Mouse (Mus musculus): ENCODE data around the gene Nob1.
A peak's percentile ranks its signal among the peaks of the same experiment; 100 is the strongest.

The Nob1 gene

DNA sequence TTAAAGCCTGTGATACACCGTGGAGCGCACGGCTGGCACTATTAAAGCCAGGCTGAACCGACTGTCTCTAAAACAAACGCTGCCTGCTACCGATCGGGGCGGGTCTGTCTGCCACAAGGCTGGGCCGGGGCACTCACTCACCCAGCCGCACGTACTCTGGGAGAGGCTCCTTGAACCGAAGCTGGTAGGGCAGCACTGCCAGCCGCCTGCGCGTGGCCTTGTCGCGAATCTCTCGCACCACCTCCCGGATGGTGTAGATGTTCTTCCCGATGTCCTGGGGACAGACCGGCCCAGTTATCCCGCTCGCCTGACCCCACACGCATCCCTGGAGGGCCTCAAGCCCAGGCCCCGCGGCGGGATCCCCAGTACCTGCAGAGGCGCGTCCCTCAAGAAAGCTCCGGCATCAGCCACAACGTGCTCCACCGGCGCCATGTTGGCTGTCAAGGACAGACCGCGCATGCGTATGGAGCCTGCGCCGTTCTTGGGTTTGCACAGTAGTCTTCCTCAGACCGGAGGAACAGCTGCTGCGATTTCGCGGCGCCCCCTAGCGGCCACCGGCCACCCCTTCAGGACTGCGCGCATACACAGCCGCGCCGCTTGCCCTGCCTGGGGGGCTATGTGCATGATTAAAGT, at the start of gene Nob1:
TSS of gene Nob1 (minus strand) at position 455 of the 633 bp plus-strand sequence.
- peak; percentile 99 for DNase-seq (ENCODE audit: low spot score)

DNA sequence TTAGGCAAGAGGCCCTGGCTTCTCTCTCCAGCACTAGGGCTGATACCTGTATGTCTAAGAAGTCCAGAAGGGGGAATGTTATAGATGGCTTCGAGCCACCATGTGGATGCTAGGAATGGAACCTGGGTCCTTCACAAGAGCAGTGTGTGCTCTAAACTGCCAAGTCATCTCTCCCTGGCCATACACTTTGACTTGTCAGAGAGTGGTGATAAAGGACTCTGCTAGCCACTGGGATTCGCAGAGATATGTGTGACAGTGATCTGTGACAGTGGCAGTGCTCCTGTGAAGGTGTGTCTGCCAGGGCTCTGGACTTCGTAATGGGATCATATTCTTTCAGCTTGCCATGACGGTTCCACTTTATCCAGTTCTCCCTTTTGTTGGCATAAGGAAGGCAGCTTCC, 48.5 kb upstream of the Nob1 start:
- DNase-seq (ENCODE audit: low spot score): no peak

DNA sequence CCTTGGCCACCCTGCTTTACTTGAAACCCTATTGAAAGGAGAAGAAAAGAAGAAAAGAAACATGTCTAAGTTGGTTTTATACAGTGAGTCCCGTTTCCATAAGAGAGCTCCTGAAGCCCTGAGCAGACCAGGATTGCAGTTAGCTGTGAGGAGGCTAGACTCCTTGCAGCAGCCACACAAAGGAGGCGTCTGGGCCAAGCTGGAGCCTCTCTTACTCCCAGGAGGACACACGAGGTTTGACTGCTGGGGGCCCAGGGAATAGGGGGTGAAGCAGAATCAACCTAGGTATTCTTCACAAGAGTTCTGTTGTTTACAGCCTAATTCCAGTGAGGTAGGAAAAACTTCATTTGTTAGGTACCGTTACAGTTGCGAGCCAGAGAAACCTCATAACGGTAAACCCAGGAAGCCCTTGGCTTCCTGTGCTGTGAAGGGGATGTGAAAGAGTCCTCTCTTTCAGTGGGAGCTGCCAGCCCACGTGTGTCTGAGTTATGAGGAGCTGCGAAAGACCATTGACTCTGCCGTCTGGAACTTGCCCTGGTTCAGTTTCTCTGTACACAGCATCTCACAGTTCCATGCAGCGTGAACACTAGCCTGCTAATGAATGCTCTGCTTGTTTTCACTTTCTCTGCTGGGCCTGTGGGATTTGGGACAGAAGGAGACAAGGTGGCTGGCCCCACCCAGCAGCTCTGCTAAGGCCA, 47.7 kb upstream of the Nob1 start:
- no peak for DNase-seq (ENCODE audit: low spot score)

DNA sequence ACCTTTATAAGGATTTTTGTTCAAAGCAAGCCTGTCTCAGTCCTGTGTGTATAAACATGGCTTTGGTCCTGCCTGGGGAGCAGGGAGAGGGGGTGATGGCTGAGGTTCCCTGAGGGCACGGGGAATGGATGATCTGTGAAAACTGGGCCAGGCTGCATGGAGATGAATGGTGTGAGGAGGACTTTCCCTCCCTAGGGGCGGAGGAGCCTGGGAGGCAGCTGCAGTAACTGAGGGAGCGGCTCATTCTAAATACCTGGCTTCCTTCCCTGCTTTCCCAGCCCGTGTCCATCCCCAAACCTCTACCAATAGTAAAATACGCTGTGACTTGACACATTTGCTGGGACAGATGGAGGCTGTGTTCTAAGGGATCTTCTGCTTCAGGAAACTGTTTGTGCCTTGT, 45.5 kb upstream of the Nob1 start:
- DNase-seq (ENCODE audit: low spot score): no peak

DNA sequence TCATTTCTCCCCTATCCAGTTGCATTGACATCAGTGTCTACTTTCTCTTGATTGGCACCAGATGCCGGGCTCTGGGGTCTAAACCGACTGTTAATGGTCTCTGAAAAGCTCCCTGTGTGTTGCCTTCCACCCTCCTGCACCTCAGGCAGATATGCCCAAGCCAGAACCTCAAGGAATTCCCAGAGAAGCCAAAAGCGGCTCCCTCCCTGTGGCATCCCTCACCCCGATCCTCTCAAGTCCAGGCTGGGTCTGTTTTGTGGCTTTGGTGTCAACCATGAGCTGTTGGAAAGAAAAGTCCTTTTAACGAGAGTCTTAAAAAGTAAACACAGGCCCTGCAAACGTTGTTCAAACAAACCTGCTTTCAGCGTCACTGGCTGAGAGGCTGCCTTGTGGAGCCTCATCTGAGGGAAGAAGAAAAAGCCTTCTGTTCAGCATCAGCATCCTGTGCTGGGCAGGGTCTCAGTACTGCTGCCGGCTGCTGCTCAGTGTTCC, 44.0 kb upstream of the Nob1 start:
- no peak for DNase-seq (ENCODE audit: low spot score)

DNA sequence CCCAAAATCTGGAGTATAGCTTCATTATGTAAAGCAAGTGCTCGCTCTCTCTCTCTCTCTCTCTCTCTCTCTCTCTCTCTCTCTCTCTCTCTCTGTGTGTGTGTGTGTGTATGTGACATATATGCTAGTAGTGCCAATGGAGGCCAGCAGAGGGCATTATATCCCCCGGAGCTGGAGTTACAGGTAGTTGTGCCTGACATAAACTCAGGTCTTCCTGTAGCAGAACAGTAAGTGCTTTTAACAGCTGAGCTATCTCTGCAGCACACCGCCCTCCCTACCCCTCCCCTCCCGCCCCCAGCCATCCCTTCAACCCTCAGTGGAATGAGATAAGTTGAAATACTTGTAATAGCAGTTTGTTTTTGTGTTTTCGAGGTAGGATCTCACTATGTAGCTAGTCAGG, 41.8 kb upstream of the Nob1 start:
- DNase-seq (ENCODE audit: low spot score): no peak

DNA sequence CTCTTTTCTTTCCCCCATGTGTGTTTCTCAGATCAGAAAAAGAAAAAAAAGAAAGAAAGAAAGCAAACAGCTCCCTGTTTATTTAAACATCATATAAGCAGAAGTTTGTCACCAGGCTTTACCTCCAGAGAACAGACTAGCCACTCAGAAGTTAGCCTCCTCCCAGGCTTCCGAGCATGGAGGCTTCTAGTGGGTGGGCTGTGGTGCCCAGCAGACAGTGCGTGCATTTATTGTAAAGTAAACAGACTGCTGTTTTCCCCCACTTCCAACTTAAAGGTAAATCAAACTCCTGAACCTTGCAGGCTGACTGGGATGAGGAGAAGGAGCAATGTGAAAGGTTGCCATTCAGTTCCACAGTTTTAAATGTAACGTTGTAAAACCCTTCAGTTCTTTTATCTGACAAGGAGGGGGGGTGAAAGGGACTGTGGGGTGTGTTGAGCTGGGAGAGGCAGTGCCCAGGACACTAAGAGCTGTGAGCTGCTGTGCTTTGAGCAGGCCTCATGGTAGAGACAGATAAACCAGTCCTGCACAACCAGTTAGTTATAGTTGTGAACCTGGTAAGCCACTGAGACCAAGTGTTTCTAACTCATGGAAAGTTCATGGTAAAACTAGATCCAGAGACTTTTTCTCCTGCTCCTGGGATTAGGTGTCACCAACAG, 40.6 kb upstream of the Nob1 start:
- no peak for DNase-seq (ENCODE audit: low spot score)

DNA sequence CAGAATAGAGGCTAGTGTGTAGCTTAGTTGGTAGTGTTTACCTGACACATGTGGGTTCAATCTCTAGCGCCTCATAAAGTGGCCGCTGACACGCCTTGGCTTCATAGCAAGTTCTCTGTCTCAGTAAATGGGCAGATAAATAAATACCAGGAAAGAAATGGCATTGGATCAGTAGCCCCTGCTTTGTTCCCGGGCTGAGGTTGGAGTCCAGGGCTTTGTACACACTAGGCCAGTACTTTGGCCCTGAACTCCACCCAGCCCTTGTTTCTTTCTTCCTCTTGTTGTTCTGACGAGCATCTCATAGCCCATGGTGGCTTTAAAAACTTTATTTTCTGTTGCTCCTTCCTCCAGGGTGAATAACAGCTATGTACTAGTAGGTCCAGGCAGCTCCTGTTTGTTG, 37.6 kb upstream of the Nob1 start:
- no peak for DNase-seq (ENCODE audit: low spot score)

DNA sequence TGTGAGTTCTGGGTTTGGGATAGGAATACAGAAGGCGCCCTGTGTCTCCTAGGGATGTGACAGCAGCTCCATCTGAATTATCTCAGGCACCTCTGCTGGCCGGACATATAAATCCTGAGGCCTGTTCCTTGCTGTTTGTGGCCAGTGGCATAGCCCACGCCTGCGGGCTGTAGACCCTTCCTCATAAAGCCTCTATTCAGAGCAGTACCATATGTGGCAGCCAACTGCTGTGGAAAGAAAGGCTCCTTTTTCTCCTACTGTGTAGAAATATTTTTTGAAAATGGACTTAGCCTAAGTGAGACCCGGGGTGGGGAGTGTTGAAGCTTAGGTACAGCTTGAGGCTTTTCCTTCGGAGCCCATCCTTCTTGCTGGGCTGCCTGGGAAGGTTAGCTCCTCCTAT, 33.4 kb upstream of the Nob1 start:
- no peak for DNase-seq (ENCODE audit: low spot score)

DNA sequence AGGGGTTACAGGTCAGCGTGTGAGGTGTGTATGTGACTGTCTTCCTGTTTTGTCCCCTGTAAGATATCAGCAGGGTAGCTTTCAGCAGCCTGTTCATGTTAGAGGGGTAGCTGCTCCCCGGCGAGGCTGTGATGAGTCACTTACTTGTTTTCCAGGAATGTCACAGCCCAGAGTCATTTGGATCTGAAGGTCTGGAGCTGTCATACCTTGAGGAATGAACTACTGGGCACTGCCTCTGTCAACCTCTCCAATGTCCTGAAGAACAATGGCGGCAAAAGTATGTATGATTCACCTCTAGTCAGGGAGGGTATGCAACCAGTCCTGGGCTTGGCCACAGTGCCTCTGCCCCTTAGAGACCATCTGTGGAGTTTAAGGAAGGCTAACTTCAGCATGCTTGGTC, 32.9 kb upstream of the Nob1 start:
- DNase-seq (ENCODE audit: low spot score): no peak

DNA sequence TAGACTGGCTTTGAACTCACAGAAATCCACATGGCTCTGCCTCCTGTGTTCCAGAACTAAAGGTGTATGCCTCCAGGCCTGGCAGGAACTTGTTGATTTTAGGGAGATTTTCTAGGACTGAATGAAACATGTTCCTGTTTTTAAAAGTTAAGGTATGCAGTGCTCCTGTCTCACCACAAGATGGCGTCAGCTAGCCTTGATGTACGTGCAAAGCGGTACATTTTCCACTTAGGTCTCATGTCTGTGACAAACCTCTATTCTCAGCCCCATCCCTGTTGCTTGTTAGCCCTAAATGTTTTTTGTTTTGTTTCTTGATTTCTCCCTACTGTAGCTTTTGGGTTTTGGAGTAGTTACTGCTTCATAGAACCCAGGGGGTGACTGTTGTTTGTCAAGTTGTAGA, 30.4 kb upstream of the Nob1 start:
- no peak for DNase-seq (ENCODE audit: low spot score)

DNA sequence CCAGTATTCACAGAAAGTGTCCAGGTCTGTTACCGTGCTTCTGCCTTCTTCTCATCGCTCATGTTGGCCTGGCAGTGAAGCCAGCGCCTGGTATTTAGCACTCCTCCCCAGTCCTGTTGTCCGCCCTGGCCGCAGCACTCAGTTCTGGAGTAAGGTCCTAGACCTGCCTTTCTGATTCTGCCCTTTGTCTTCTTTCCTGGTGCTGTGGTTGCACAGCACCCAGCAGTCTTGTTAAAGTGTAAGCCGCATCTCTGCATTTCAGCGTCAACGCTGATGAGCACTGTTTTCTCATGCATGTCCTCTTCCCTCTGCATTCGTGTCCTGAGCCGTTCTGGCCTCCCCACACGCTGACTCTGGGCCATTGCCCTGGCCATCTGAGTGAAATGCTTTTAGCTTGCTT, 28.5 kb upstream of the Nob1 start:
- no peak for DNase-seq (ENCODE audit: low spot score)

DNA sequence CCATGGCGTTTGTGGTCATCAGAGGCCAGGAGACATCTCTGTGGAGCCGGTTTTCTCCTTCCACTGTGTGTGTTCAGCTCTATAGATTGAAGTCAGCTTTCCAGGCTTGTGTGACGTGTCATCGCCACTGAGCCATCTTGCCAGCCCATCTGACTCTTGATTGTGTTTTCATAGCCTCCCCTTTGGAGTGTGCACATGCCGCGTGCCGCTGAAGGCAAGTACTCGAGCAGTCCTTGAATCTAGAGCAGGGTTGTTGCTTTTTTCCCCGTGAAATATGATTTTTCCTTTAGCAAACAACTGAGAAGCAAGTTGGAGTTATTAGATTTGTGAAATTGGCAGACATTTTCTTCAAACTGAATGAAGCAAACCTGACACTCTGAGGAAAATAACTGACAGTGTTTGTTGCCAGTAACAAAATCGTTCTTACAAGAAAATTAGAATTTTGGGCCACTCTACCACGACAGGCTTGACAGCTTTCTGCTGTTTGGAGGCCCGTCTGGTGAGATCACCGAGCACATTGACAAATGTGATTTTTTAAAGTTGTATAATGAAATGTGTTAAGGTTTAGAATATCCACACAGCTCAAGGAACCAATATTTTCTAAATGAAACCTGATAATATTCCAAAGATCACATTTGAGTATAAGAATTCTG, 26.7 kb upstream of the Nob1 start:
- no peak for DNase-seq (ENCODE audit: low spot score)

DNA sequence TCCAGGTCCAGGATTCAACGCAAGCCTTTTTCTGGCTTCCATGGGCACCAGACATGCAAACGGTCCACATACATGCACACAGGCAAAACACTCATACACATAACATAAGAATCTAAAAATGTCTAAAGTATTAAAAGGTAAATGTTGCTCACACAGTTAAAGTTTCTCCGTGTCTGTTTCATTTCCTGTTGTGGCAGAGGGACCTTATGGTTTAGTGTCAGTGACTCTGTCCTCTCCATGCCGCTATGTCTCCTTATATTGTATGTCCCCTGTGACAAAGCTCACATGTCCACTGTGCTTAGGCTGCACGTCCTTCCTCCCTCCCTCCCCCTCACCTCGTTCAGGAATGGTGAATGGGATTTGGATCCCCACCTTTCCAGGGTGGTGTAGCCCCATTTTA, 24.8 kb upstream of the Nob1 start:
- no peak for DNase-seq (ENCODE audit: low spot score)

DNA sequence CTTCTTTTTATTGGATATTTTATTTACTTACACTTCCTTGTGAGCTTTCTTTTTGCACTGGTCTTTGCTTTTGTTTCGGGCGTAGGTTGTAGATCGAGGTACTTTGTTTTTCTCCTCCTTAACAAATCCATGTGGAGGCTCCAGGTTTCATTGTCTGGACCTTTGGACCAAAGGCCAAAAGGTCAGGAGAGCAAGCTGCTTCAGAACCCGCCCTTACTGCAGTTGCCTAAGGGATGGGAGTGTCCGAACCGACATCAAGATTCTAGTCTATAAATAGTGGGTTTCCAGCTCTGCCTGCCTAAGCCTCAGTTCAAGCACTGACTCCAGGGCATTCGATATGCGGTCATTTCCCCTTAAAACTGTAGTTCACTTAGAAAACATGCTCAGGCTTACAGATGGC, 24.3 kb upstream of the Nob1 start:
- DNase-seq (ENCODE audit: low spot score): no peak

DNA sequence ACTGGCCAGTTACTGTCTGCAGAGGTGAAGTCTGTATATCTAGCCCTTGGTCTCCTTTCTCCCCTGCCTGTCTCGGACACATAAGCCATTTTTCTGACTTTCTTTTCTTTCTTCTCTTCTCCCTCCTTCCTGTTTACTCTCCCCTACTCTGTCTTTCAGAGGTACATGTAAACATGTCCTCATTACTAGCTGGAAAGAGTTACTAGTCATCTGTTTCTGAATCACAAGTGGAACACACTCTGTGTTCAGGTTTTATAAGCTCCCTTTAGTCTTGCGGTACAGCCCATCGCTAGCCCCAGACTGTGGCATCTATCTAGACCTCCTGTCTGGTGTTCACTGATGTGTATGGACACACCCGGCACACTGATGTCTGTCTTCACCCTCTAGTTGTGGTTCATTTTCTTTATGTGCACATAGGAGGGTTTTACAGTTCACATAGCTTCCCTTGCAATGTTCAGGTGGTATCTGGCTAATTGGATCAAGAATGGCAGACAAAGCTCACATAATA, 23.6 kb upstream of the Nob1 start:
- no peak for DNase-seq (ENCODE audit: low spot score)

DNA sequence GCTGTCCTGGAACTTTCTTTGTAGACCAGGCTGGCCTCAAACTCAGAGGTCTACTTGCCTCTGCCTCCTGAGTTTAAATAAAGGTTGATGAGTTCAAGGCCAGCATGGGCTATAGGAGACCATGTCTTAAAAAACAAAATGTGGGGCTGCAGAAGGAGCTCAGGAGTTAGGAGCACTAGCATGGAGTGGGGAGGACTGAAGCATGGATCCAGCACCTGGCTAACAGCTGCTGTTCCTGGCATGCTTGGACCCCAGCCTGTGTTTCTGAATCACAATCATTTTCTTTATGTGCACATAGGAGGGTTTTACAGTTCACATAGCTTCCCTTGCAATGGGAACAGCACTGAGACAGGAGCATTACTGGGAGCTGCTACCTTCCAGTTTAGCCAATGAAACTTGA, 22.9 kb upstream of the Nob1 start:
- DNase-seq (ENCODE audit: low spot score): no peak

DNA sequence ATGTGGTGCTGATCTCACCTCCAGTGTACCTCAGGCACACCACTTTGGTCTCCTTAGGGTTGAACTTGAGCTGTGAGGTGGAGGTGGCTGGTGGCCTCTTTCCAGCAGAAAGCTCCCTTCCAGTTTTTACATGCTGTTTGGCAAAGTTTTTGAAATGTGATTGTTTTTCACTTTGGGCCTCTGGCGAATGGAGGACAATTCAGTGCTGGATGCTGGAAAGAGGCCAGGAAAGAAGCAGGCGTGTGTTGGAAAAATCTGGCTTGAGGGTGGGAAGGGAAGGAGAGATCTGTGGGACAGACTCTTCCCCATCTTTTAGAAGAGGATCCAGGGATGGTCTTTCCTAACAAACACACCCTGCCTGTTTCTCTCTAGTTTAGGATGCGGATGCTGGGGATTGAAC, 19.8 kb upstream of the Nob1 start:
- no peak for DNase-seq (ENCODE audit: low spot score)

DNA sequence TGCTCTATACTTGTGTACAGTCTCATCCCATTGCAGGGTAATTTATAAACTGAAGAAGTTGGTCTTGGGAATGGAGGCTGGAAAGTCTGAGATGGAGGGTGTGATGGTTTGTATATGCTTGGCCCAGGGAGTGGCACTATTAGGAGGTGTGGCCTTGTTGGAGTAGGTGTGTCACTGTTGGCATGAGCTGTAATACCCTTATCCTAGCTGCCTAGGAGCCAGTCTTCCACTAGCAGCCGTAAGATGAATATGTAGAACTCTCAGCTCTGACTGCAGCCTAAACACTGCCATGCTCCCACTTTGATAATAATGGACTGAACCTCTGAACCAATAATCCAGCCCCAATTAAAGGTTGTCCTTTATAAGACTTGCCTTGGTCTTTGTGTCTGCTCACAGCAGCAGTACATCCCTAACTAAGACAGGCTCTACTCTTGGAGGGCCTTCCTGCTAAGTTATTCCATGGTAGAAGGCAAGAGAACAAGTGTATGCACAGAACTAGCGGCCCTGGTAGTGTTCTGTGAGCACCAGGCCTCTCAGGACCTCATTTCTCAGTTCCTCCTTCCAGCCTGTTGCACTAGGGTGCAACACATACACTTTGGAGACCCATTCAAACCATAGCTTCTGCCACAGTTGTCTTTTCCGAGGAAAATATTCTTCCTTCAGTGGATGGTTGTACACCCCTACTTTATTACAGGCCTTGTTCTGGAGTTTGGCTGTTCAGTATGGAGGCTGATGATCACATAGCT, 15.2 kb upstream of the Nob1 start:
- no peak for DNase-seq (ENCODE audit: low spot score)

DNA sequence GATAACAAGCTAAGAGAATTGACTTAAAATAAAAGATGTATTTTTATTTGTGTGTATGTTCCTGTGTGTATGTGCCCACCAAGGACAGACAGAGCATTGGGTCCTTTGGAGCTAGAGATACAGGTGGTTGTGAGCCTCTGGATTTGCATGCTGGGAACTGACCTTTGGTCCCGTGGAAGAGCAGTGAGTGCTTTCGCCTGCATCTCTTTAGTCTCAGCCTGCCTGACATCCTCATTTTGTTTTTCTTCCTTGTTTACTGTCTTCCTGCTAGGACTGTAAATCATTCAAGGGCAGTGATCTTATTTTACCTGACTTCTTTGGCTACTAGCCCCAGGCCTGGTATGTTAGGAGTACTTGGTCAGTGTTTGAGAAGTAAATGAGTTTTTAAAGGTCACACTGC, 12.9 kb upstream of the Nob1 start:
- DNase-seq (ENCODE audit: low spot score): no peak

DNA sequence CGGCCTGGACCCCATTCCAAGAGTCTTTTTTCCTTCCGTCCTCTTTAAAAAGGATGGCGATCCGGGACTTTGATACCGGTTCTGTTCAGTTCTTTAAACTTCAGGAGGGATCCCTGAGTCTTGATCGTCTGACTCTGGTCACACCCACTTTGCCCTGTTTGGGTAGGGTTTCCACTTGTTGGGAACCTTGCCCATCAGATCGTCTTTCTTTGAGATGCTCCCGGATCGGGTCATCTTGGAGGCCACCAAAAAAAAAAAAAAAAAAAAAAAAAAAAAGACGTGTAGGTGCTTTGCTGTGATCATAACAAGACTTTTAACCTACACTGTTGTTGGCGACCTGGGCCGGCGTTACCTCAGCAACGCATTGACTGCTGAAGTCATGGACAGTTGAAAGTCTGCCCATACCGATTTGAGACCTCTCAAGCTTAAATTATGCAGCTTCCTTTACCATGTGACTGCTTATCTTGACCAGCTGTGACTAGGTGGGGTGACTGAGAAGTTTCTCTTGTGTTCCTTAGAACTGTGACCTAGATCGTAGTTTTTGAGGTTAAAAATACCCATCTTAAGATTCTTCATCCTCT, 12.1 kb upstream of the Nob1 start:
- no peak for DNase-seq (ENCODE audit: low spot score)
